Mouse (Mus musculus) ES-Bruce4 (cell line): ENCODE measurements around the gene Nfib.

ENCODE experiments used
- CTCF ChIP-seq: IDR thresholded peaks from one replicate; pipeline ENCODE4 v1.8.1; 2011; ENCODE audit warnings: low read depth, low read length
- POLR2A ChIP-seq: IDR thresholded peaks from one replicate; pipeline ENCODE4 v1.8.1; 2011; ENCODE audit warnings: low read length; ENCODE audit not compliant: insufficient read depth

- TF ChIP-seq POLR2A = no peak
- no peak for TF ChIP-seq CTCF
Observed at GRCm38 (mm10) chr4:82734348-82734747, 28.8 kb upstream of the Nfib start.
